Mouse (Mus musculus): ENCODE measurements around the gene Tctex1d2. TPM values are rescaled to one million over a fixed set of nuclear protein-coding genes. Genes with fewer than 3 reads are reported as not detected.

The Tctex1d2 gene
- polyA plus RNA-seq, 2 experiments: 16.9 to 25.6 TPM

- 34% methylated on average over 6 of the region's 6 CpGs for WGBS
- Histone ChIP-seq H3K36me3 (ENCODE audit: control insufficient read depth, insufficient read depth, low read length) (no peaks in the 10 kb centered on the region), H3K27me3 (ENCODE audit: control insufficient read depth, insufficient read depth, low read length) (no peaks in the 10 kb centered on the region), H3K9me3 (ENCODE audit: control insufficient read depth, low read length) (no peaks in the 10 kb centered on the region), H3K4me1 (ENCODE audit: control insufficient read depth, insufficient read depth, low read length) (no peaks in the 10 kb centered on the region), H3K4me3 (replicated peaks; ENCODE audit: low read length) (no peak overlapping the region), H3K27ac (replicated peaks; ENCODE audit: low read depth, low read length) (no peak overlapping the region), H3K4me2 (replicated peaks; ENCODE audit: low read depth, low read length, severe bottlenecking) (no peak overlapping the region), H3K9ac (ENCODE audit: low read depth, low read length, severe bottlenecking) (no peak overlapping the region)
- DNase-seq (ENCODE audit: low spot score): no peak
- no peak for ATAC-seq (ENCODE audit: low FRiP score, low read depth)
- no peak for TF ChIP-seq POLR2A (IDR thresholded peaks at IDR 0.05; ENCODE audit: borderline replicate concordance, extremely low read depth, insufficient read depth, insufficient read length)
Observed at GRCm38 (mm10) chr16:32406671-32407070, 12.8 kb upstream of the Tctex1d2 start.

GRCm38 (mm10) chr16:32407730-32408129 lies 11.8 kb upstream of the Tctex1d2 start:
- H3K9me3 ChIP-seq (ENCODE audit: control insufficient read depth, low read length): no peaks in the 10 kb centered on the region
- no peak overlapping the region for H3K4me3 ChIP-seq (replicated peaks; ENCODE audit: low read length)
- DNase-seq (ENCODE audit: low spot score) (no peak), ATAC-seq (ENCODE audit: low FRiP score, low read depth) (no peak)
- H3K4me2 ChIP-seq (replicated peaks; ENCODE audit: low read depth, low read length, severe bottlenecking): no peak overlapping the region
- no peaks in the 10 kb centered on the region for H3K27me3 ChIP-seq (ENCODE audit: control insufficient read depth, insufficient read depth, low read length)
- no peak overlapping the region for H3K9ac ChIP-seq (ENCODE audit: low read depth, low read length, severe bottlenecking)
- no peaks in the 10 kb centered on the region for H3K36me3 ChIP-seq (ENCODE audit: control insufficient read depth, insufficient read depth, low read length)
- H3K4me1 ChIP-seq (ENCODE audit: control insufficient read depth, insufficient read depth, low read length): no peaks in the 10 kb centered on the region
- 86% methylated on average over 10 of the region's 10 CpGs for WGBS
- TF ChIP-seq POLR2A (IDR thresholded peaks at IDR 0.05; ENCODE audit: borderline replicate concordance, extremely low read depth, insufficient read depth, insufficient read length): no peak
- H3K27ac ChIP-seq (replicated peaks; ENCODE audit: low read depth, low read length): no peak overlapping the region

GRCm38 (mm10) chr16:32417457-32417856 lies 2.0 kb upstream of the Tctex1d2 start:
- DNase-seq (ENCODE audit: low spot score) (no peak), ATAC-seq (ENCODE audit: low FRiP score, low read depth) (no peak)
- no peak overlapping the region for H3K27ac ChIP-seq (replicated peaks; ENCODE audit: low read depth, low read length)
- H3K4me2 ChIP-seq (replicated peaks; ENCODE audit: low read depth, low read length, severe bottlenecking): no peak overlapping the region
- H3K9me3 ChIP-seq (ENCODE audit: control insufficient read depth, low read length): no peaks in the 10 kb centered on the region
- no peak for TF ChIP-seq POLR2A (IDR thresholded peaks at IDR 0.05; ENCODE audit: borderline replicate concordance, extremely low read depth, insufficient read depth, insufficient read length)
- no peaks in the 10 kb centered on the region for H3K27me3 ChIP-seq (ENCODE audit: control insufficient read depth, insufficient read depth, low read length)
- H3K4me1 ChIP-seq (ENCODE audit: control insufficient read depth, insufficient read depth, low read length): peaks cover 6% of the 10 kb centered on the region; the same call in 1 of the 2 replicates
- 57% methylated on average over 1 of the region's 1 CpGs for WGBS
- no peak overlapping the region for H3K9ac ChIP-seq (ENCODE audit: low read depth, low read length, severe bottlenecking)
- no peaks in the 10 kb centered on the region for H3K36me3 ChIP-seq (ENCODE audit: control insufficient read depth, insufficient read depth, low read length)
- H3K4me3 ChIP-seq (replicated peaks; ENCODE audit: low read length): no peak overlapping the region

- H3K4me2 ChIP-seq (replicated peaks; ENCODE audit: low read depth, low read length, severe bottlenecking): no peak overlapping the region
- H3K36me3 ChIP-seq (ENCODE audit: control insufficient read depth, insufficient read depth, low read length): no peaks in the 10 kb centered on the region; the same call in 1 of the 2 replicates
- no peak for TF ChIP-seq POLR2A (IDR thresholded peaks at IDR 0.05; ENCODE audit: borderline replicate concordance, extremely low read depth, insufficient read depth, insufficient read length)
- H3K9ac ChIP-seq (ENCODE audit: low read depth, low read length, severe bottlenecking): no peak overlapping the region
- no peak overlapping the region for H3K4me3 ChIP-seq (replicated peaks; ENCODE audit: low read length)
- 94% methylated on average over 3 of the region's 3 CpGs for WGBS
- ATAC-seq (ENCODE audit: low FRiP score, low read depth) (no peak), DNase-seq (ENCODE audit: low spot score) (no peak)
- peaks cover 9% of the 10 kb centered on the region for H3K4me1 ChIP-seq (ENCODE audit: control insufficient read depth, insufficient read depth, low read length)
- no peaks in the 10 kb centered on the region for H3K27me3 ChIP-seq (ENCODE audit: control insufficient read depth, insufficient read depth, low read length)
- no peaks in the 10 kb centered on the region for H3K9me3 ChIP-seq (ENCODE audit: control insufficient read depth, low read length)
- no peak overlapping the region for H3K27ac ChIP-seq (replicated peaks; ENCODE audit: low read depth, low read length)
Observed at GRCm38 (mm10) chr16:32427506-32427905, 8.0 kb downstream of the Tctex1d2 start.

GRCm38 (mm10) chr16:32430474-32431046 lies 11.1 kb downstream of the Tctex1d2 start, which contains the start of gene Pcyt1a:
TSS of gene Pcyt1a (plus strand) at chr16:32430921.
- WGBS: 3% methylated on average over 44 of the region's 54 CpGs
- H3K4me3 ChIP-seq (replicated peaks; ENCODE audit: low read length): peak within 1 kb of the TSS; percentile 86
- peak within 1 kb of the TSS; percentile 80 for H3K4me2 ChIP-seq (replicated peaks; ENCODE audit: low read depth, low read length, severe bottlenecking)
- H3K9me3 ChIP-seq (ENCODE audit: control insufficient read depth, low read length): no peaks in the 10 kb centered on the region
- peaks cover 9% of the 10 kb centered on the region for H3K4me1 ChIP-seq (ENCODE audit: control insufficient read depth, insufficient read depth, low read length)
- peak within 1 kb of the TSS; percentile 85 for H3K9ac ChIP-seq (ENCODE audit: low read depth, low read length, severe bottlenecking)
- H3K27ac ChIP-seq (replicated peaks; ENCODE audit: low read depth, low read length): peak within 1 kb of the TSS; percentile 89
- no peaks in the 10 kb centered on the region for H3K27me3 ChIP-seq (ENCODE audit: control insufficient read depth, insufficient read depth, low read length)
- H3K36me3 ChIP-seq (ENCODE audit: control insufficient read depth, insufficient read depth, low read length): no peaks in the 10 kb centered on the region; the same call in 1 of the 2 replicates
- TF ChIP-seq POLR2A (IDR thresholded peaks at IDR 0.05; ENCODE audit: borderline replicate concordance, extremely low read depth, insufficient read depth, insufficient read length): 0 out of 2 replicates have a peak, but pooled peaks have one; percentile 15
- ATAC-seq (ENCODE audit: low FRiP score, low read depth): peak; percentile 97
- DNase-seq (ENCODE audit: low spot score): peak; percentile 95

All from limb, embryonic 14.5 days (tissue).